Comparison of ENCODE assay signal across 8 mouse cellular contexts in the genomic region with DNA sequence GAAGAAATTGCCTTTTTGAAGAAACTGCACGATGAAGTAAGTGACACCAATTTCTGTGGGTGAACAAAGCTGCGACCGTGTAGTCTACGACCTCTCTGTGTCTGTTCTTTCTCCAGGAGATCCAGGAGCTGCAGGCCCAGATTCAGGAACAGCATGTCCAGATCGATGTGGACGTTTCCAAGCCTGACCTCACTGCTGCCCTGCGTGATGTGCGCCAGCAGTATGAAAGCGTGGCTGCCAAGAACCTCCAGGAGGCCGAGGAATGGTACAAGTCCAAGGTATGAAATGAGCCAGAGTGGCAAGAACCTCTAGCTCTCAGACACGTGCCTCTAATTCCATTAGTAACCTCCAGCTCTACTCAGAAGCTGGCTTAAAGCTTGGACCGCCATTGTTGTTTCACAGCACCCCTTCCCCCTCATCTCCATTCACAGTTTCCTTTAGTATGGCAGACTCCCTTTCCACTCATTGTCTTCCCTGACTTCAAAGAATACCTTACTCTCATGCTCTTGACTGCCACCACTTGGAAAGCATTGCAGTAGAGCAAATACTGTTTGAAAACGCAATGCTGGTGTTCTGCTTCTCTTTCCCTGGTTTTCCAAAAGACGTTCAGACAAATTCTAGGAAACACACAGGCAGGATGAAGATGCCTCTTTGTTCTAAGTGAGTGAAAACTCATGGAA. TPM values are rescaled to one million over a fixed set of nuclear protein-coding genes. Genes with fewer than 3 reads are reported as not detected.
DNase-seq lines count a peak whose midpoint lies in the region.

No protein-coding gene starts in this region.

- intact Hi-C loops in left cerebral cortex, postnatal 4 days (cut with DNase I), result loop anchor here (5.0 kb wide), 1 partner anchor 286 kb away; no protein-coding TSS in a partner anchor
- intact Hi-C loops in left cerebral cortex, postnatal 14 days (cut with DNase I), result loop anchor here (5.0 to 10.0 kb wide), 2 partner anchors 36 to 184 kb away; partner anchors contain the start of gene Trdmt1
- intact Hi-C loops in gastrocnemius, postnatal 14 days (cut with DNase I; ENCODE audit: low total_unique reads), result loop anchor here (5.0 kb wide), 1 partner anchor 286 kb away; no protein-coding TSS in a partner anchor

- peak; percentile 27 for DNase-seq in left cerebral cortex, postnatal 4 days
- DNase-seq in left cerebral cortex, postnatal 14 days (ENCODE audit: low spot score in 2 of 2), result no peak
- peak; percentile 56 for DNase-seq in brain, adult 2 months (ENCODE audit: low read depth, low spot score)
- DNase-seq in gastrocnemius, postnatal 14 days, result peak; percentile 15
- DNase-seq in induced T-regulatory cell, adult 2 months (ENCODE audit: low read depth), result peak; percentile 21
- no peak for DNase-seq in frontal cortex, postnatal 10 days (ENCODE audit: low spot score in 2 of 2)
- DNase-seq in right cerebral cortex, postnatal 10 days (ENCODE audit: low spot score in 2 of 2), result no peak
- DNase-seq in T-cell, adult 2 months (ENCODE audit: low spot score), result no peak

RNA-seq across cellular contexts. Expression of gene Vim, which starts 4.9 kb away (rescaled TPM):
- 100 to 1,000 TPM; 154 to 160 TPM for total RNA-seq in left cerebral cortex, postnatal 4 days (2021)
- 10 to 100 TPM; 82.1 to 84.0 TPM for total RNA-seq in left cerebral cortex, postnatal 14 days (2021)
- total RNA-seq in gastrocnemius, postnatal 14 days (2021), result 100 to 1,000 TPM; 423 to 456 TPM

RNA-seq across cellular contexts. Expression of gene Trdmt1, which starts 34.1 kb away (rescaled TPM):
- 1 to 10 TPM; 5.2 to 7.2 TPM for total RNA-seq in left cerebral cortex, postnatal 4 days (2021)
- 1 to 10 TPM; 5.0 to 6.3 TPM for total RNA-seq in left cerebral cortex, postnatal 14 days (2021)
- total RNA-seq in gastrocnemius, postnatal 14 days (2021), result 1 to 10 TPM; 3.7 to 3.9 TPM

Comparison
In these comparisons a context has a peak if more than half of its experiments do, and no peak if none do; other contexts are left out.
1. DNase-seq: peak in left cerebral cortex, postnatal 4 days (single experiment), brain, adult 2 months (single experiment), gastrocnemius, postnatal 14 days (single experiment) and induced T-regulatory cell, adult 2 months (single experiment); none in left cerebral cortex, postnatal 14 days (0 of 2), frontal cortex, postnatal 10 days (0 of 2), right cerebral cortex, postnatal 10 days (0 of 2) and T-cell, adult 2 months (single experiment).